Mouse (Mus musculus) right cerebral cortex, adult 18-20 months (tissue): Measurements from ENCODE around the gene Elovl2.
"Not testable (repeated sequence)": the region's sequence is repeated elsewhere in the genome, so short reads cannot be mapped to it uniquely, and the experiment has no call there.

Experiments used
- DNase-seq: peaks from one replicate; pipeline ENCODE4 v3.0.0; 2022; ENCODE audit warnings: mixed read lengths

Elovl2 gene

DNA sequence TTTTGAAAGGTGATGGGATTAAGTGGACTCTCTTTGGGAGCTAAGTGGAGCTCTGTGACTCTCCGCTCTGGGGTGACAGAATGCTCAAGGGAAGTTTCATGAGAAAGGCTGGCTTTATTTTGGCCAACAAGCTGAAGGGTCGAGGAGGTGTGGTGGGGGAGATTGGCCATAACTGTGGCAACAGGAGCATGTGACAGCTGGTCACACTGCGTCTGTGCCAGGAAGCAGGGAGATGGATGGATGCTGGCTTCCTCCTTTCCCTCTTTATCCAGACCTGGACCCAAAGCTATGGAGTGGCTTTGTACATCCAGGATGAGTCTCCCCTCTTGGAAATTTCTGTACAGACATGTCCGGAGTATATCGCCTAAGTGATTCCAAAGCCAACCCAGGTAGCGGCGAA, 13.0 kb upstream of the Elovl2 start:
- no peak for DNase-seq

DNA sequence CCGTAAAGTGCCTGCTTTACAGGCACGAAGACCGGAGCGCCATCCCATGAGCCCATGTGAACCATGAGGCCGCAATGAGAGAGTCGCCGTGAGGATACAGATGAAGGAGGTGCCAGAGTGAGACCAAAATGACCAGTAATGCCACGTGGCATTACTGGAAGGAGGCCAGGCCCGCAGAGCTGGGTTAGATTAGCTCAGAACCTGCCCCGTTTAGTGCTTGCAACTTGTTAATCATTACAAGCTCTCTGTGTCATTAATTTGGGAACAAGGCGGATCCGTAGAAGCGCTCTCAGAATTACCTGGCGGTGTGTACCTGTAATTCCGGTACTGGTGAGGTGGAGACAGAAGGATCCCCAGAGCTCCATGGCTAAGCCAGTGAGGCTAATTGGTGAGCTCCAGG, 12.0 kb upstream of the Elovl2 start:
- no peak for DNase-seq

DNA sequence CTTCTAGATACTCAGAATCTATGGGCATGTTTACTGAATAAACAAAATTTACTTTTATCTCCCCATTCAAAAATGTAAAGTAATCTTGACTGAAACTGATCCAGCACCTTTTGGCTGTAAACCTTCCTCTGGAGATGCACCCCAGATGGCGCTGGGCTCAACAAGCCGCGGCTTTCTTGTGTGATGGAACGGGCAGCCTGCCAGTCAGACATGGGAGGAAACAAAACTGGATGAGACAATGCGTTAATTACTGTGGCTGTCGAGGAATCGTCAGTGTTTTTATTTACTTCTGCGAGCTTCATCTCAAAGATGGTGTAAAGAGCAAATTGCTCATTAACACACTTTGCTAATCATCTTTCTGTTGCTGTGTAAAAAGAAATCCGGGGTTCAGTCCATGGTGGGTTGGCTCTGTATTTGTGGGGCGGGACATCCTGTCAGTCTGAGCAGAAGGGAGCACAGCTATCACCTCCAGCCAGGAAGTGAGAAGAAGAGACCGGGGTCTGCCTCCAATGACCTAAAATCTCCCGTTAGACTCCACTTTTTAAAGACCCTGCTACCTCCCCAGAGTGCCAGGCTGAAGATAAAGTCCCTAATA, 11.3 kb upstream of the Elovl2 start:
- DNase-seq, result peak; percentile 34

DNA sequence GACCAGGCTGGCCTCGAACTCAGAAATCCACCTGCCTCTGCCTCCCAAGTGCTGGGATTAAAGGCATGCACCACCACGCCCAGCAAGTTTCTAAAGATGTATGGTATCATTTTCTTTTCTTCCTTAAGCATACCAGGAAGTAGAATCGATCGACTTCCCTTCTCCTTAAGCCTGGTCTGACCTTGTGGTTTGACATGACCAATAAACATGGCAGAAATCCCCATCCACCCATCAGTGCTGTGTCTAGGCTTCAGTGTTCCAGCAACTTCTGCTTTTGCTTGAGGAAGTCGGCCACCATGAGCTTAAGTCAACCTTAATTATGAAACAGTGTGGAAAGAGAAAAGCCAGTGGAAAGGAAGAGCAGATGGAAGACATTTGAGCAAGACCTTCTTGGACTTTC, 10.1 kb upstream of the Elovl2 start:
- no peak for DNase-seq

DNA sequence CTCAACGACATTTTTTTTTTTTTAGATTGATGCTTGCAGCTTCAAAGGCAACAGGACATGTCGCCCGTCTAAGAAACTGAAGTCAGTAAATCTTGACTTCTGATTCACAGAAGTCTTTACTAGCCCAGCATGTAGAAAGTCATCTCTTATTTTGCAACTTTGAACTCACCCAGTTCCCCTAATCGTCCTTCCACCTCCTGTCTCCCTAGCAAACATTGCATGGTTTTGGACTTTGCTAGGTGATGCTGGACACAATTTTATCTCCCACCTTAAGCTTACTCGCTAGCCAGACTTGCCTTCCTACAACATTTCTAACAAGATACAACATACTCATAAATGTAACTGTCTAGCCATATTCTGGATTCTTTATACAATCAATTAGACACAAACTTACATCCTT, 7.9 kb upstream of the Elovl2 start:
- no peak for DNase-seq

DNA sequence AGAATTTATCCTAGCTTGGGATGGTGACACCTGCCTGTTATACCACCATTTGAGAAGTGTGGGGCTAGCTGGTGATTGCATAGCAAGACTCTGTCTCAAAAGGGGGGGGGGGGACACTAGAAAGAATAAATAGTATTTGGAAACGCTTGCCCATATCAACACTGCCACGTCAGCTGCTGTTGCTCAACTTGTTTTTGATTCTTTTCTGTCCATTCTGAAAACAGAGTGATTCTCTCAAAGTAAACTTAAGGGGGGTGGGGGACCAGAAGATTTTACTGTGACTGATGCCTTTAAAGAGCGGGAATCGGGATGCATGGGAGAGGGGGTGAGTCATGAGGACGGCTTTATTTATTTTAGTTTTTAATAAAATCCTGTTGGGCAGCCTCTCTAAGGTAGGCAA, 6.3 kb upstream of the Elovl2 start:
- DNase-seq, result no peak

DNA sequence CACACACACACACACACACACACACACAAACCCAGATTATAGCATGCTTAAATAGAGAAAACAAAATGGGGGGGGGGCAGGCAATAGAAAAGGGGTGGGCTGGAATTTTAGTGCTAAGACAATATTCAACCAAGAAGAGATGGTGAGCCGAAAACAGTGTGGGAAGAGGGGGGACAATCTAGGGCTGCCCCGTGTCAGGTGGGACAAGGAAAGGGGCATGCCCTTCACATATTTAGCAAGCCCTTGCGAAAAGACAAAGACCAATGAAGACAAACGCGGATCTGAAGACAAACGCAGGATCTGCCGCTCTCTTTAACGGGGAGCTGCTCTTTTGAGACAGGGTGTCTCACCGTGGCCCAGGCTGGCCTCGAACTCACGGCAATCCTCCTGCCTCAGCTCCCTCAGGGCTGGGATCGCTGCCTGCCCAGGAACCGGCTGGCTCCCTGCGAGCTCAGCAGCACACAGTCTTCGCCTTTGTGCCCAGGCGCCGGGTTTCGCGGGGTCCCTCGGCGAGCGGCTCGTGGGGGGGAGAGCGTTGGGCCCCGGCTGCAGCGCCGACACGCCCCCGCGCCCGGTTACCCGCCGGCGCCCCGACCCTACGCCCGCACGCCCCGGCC, 410 bp downstream of the Elovl2 start:
- peak; percentile 28 for DNase-seq

DNA sequence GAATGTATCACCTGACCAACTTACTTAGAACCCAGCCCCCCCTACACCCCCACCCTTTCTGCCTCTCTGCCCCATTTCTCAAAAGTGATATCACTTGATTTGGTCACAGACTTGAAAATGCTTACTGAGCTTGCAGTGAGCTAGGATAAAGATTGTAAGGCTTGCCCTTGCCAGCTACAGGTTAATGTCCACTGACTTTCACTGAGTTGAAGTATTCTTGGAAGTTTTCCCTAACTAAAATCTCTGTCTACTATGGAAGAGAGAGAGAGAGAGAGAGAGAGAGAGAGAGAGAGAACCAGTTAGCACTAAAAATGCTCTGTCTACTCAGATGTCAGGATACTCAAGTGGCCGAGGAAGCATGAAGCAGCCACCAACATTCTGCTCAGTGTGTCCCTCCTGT, 1.1 kb downstream of the Elovl2 start:
- no peak for DNase-seq

DNA sequence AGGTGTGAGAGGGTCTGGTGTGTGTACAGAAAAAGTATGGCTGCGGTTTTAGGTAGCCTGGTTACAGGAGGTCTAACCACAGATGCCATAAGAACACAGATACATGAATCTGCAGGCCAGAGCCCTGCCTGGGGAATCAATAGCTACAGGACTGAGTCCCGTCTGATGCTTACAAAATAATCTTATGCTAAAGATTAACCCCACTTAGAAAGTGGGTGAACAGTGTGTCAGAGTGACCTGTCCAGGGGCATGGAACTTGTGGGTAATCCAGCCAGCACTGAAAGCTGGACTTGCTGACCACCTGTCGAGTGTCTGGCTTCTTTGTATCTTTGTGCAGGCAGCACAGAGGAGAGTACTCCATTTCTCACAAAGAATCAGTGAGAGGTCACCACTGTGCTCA, 4.0 kb downstream of the Elovl2 start:
- DNase-seq, result no peak

DNA sequence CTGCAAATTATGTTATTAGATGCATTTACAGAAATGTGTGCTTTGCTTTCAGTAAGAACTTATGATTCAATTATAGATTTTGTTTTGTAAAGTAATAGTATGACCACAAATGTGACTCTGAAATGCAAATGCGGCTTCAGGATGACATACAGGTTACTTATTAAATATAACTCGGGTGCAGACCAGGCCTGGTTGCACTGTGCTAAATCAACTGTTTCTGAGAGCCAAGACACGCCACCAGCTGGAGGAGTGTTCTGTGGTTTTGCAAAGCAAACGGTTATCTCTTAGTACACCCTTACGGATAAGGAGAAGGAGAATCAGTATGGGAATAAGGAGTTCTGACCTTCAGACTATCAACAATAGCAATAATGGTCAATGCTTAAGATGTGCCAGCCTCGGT, 4.5 kb downstream of the Elovl2 start:
- no peak for DNase-seq

DNA sequence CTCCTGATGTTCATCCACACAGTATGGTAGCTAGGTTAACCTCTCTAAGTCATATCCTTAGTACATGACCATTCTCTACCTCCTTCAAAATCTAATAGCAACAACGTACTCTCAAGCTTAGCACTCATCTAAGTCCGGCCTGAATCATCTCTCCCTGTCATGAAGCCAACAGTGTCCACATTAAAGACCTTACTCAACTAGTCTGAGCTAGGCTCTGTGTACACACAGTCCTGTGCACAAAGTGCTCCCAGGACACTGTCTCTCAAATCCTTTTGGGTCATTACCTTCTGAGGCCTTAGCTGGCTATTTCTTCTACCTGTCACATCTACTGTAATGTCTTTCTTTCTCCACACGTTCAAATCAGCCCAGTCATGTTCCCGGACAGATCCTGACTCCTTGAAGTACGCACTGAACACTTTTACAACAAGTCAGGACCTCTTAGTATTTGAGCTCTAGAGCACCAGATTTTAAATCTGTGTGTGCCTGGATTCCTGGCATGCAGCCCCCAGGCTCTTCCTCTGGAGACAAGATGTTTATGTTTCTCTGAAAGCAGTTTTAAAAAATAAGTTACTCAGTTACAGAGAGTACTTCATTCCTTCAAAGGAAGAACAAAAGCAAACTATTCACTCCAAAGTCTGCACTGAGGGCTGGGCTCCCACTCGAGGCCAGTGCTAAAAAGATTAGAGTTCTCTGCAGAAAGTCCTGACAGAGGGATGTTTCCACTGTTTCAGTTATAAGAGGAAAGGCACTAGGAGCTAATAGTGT, 7.5 kb downstream of the Elovl2 start:
- no peak for DNase-seq

DNA sequence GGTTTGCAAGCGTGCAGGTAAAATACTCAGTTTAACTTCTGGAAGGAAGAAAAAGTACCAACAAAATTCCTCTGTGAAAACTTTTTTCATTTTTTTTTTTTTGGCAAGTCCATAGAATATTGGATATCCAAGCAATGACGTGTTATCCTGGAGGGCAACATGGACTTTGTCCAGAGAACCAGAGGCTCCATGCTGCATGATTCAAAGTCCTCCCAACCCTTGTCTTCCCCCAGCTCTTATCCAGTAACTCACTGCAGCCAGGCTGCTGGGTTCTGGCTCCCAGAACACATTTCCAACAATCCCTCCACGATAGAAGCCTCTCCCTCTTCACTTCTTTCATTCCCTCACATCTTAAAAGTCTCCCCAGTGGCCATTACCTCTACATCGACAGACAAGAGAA, 8.9 kb downstream of the Elovl2 start:
- DNase-seq, result no peak

DNA sequence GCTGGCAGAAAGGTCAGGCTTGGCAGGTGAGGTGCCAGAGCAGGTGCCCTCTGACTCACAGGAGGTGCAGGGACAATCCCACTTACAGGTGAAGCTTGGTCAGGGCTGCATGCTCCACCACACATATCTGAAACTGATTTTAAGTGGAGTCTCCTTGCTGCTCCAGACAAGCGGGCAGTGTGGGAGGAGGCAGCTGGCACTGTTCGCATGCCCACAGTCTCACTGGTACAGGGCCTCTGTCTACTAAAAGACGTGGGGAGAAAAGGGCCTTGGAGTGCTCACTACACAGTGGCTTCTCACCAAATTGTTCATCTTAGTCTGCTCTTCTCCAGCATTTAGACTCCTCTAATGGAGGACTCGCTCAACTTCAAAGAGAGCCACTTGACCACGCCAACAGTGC, 14.0 kb downstream of the Elovl2 start:
- peak; percentile 60 for DNase-seq

DNA sequence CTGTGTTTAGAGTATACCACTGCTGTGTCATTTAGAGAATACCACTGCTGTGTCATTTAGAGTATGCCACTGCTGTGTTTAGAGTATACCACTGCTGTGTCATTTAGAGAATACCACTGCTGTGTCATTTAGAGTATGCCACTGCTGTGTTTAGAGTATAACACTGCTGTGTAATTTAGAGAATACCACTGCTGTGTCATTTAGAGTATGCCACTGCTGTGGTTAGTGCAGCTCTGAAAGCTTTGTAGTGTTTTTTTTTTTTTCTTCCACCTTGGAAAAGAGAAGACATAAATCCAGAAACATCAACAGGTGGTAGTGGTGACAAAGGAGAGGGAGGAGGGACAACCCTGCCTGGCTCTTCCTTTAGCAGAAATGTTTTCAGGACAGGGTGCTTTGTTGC, 14.6 kb downstream of the Elovl2 start:
- DNase-seq, result not testable (repeated sequence)

DNA sequence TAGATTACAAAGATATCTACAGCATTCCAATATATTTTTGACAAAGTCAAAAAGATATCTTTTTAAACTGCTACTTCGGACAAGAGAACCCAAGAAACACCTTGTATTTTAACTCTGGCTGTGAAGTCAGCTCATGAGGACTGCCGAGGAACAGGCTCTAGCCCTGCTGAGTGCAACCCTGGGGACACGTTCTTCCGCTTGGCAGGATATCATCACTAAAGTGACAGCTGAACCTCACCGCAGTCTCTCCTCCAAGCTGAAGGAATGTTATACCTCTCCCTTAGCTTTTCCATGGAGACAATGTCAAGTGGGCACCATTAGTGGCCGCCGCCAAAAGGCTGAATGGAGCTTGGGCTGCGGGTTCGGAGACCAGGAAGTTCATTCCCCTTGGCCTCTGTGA, 16.5 kb downstream of the Elovl2 start:
- no peak for DNase-seq

DNA sequence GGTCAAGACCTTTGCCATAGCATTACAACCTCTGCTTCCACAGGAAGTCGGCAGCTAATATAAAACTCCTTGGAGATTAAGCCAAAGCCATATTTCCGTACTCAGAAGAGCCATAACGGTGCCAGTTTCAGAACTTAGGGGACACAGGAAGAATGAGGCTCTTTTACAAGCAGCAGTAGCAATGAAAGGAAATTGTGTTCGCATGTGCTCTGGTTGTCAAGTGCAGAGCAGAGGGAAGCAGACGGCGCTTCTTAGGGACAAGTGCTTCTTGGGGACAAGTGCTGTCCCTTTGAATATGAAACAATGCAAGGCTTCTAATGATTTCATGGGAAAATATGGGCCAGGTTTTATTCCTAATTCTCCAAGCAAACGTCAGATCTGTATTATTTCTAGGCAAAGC, 16.9 kb downstream of the Elovl2 start:
- no peak for DNase-seq

DNA sequence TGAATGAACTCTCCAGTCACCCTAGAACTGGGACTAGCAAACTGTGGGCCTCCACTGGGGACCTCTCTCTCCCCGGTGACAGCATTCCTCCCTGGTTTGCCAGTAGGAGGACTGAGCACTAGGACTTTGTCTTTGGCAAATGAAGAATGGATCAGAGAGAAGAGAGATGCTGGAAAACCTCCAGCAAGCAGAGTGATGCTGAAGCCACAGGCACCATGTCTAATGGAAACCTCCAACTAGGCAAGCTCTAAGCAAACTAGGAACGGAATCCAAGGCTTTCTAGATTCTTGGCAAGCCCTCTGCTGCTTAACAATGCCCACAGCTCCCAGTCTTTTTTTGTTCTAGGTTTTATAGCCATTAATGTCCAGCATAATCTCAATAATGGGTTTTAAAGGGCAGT, 19.3 kb downstream of the Elovl2 start:
- no peak for DNase-seq

DNA sequence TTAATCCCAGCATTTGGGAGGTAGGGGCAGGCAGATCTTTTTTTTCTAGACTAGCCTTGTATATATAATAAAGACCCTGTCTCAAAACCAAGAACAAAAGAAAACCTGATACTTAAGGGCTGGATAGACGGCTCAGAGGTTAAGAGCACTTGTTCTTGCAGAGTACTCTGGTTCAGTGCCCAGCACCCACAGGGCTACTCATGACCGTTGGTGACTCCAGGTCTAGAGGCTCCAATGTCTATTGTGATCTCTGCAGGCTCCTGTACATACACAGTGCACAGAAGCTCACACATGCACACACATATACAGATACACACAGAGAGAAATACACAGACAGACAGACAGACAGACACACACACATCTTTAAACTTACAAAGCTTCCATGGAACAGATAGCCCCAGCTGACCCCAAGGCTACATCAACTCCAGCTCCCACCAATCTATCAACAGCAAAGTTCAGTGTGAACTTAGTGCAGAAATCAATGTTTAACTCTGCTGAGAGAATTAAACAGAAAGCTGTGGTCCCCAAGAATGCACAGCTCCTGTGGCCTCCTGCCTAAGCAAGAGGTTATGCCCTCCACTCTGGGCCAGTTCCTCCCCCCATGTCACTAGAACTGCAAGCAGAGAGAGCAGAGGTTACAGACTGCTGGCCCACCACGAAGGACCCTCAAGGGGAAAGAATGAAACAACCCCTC, 24.4 kb downstream of the Elovl2 start:
- no peak for DNase-seq

DNA sequence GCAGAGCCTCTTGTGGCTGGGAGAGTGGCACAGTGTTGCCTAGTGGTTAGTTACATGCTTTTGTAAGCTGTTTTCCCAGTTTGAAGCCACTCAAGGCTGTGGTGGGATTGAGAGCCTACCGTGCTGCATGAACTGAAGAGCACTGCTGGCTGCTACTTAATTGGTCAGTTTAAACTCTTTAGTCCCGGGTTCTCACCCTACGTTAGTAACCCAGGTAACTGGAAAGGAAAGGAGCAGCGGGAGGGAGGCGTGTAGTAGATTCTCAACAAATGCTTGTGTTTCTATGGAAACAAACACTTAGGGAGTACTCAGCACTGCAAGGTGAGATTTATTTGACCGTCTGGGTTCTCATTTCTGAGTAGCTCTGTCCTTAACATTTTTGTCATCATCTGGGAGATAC, 32.3 kb downstream of the Elovl2 start:
- no peak for DNase-seq

DNA sequence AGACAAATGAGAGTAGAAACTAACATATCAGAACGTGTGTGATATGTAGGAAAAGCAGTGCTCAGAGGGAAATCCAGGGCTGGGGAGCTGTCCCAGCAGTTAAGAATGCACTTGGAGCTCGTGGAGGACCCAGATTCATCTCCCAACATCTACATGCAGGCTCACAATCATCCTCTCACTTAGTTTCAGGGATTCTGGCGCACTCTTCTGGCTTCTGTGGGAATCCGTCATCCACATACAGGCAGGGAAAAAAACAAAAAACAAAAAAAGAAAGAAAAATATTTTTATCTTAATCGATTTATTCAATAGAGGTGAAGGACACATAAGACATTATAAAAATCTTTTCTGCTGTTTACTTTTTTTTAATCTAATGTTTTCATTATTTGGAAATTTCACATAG, 61.8 kb downstream of the Elovl2 start:
- DNase-seq, result no peak

DNA sequence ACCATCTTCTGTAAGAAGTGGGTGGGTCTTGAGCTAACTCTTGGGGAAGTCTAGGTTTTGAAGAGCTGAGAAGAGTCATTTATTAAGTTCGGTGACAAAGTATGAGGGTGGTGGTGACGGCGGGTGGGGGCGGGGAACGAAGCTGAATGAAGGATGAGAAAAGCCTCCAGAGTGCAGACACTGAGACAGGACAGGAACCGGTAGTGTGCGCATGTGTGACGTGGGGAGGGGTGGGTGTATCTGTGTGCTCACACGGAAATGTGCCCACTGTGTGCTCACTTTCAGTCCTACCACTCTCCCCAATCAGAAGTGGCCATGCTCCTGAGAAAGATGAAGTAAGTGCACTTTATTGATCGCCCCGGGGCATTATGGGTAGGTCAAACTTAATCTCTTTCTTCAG, 67.1 kb downstream of the Elovl2 start:
- DNase-seq, result no peak

DNA sequence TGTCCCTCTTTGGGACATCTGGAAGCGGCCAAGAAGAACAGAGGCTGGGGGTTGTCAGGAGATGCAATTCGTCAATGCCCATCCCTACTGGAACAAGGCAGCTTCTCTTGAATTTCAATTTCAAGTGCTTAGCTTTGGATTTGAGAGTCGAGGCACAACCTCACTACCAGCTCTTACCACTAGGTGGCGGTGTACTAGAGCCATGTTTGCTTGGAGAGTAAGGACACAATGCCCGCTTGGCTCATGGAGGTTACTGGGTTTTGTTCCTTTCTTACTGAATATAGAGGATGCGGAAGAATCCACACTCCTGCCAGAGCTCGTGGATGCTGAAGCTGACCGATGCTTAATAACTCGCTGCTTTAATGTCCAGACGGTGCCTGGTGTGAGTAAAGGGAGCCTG, 73.9 kb downstream of the Elovl2 start:
- peak; percentile 61 for DNase-seq

DNA sequence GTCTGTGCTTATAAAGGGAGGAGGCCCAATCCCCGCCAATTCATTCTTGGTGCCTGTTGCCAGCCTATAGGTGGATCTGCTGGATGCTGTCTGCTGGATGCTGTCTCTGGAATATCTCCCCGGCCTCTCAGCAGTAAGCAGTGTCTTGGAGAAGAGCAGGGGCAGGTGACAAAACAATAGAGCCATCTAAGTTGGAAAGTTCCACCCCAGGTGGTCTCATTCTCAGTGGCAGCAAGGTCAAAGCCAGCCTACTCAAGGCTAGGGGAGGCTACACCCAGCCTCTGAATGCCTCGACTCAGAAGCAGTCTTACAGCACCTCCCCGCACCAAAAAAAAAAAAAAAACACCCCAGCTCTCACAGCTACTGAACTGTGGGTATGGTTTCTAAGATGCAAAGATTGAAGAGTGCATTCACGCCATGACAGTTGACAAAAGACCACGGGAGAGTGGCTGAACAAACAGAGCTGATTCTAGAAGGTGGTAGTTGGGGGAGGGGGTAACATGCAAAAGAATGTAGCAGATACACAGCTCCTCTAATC, 74.7 kb downstream of the Elovl2 start:
- no peak for DNase-seq

DNA sequence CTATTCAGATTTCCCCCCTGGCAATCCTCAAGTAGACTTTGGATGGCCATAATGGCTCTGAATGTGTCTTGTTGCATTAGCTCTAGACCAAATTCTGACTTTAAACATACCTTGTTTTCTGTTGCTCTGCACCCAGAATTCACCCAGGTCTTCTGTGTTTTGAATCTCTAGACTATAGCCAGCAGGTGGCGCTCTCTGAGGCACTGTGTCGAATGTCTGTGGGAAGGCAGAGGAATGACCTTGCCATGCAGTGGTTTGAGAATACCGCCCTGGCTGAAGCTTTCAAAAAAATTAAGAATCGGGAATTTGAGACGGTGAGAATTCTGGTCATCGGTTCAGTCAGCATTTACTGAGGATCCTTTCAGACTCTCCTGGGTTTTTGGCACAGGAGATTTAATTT, 85.3 kb downstream of the Elovl2 start:
- DNase-seq, result peak; percentile 51
